Mouse (Mus musculus) heart, embryonic 11.5 days (tissue): ENCODE measurements around the gene Catspere2. TPM values are rescaled to one million over a fixed set of nuclear protein-coding genes. Genes with fewer than 3 reads are reported as not detected.
"Not testable (repeated sequence)": the region's sequence is repeated elsewhere in the genome, so short reads cannot be mapped to it uniquely, and the experiment has no call there.

Experiments
- ATAC-seq: fragments of 200-750 bp; cut with Nextera tagmentation; replicated peaks from 2 replicates; pipeline ENCODE4 v1.8.0; 2017; ENCODE audit warnings: moderate library complexity; ENCODE audit not compliant: insufficient number of reproducible peaks, low FRiP score, low TSS enrichment
- H3K27ac ChIP-seq: fragments of 300-500 bp; sonication (generic); 2 replicates; pipeline ENCODE4 v1.5.1; 2014; ENCODE audit warnings: mild to moderate bottlenecking, low read depth, low read length
- H3K27me3 ChIP-seq: fragments of 300-500 bp; sonication (generic); 2 replicates; pipeline ENCODE4 v1.6.1; 2014; ENCODE audit warnings: mild to moderate bottlenecking, low read length, mixed read lengths; ENCODE audit not compliant: control insufficient read depth, insufficient read depth
- H3K36me3 ChIP-seq: fragments of 300-500 bp; sonication (generic); 2 replicates; pipeline ENCODE4 v1.6.1; 2014; ENCODE audit warnings: mild to moderate bottlenecking, low read length, moderate library complexity, mixed read lengths; ENCODE audit not compliant: control insufficient read depth, insufficient read depth
- H3K4me1 ChIP-seq: fragments of 300-500 bp; sonication (generic); 2 replicates; pipeline ENCODE4 v1.6.1; 2014; ENCODE audit warnings: low read length; ENCODE audit not compliant: control insufficient read depth, insufficient read depth
- H3K4me2 ChIP-seq: fragments of 300-500 bp; sonication (generic); 2 replicates; pipeline ENCODE4 v1.6.1; 2014; ENCODE audit warnings: mild to moderate bottlenecking, moderate library complexity
- H3K4me3 ChIP-seq: fragments of 300-500 bp; sonication (generic); 2 replicates; pipeline ENCODE4 v1.5.1; 2014; ENCODE audit warnings: low read depth, low read length
- H3K9ac ChIP-seq: fragments of 300-500 bp; sonication (generic); 2 replicates; pipeline ENCODE4 v1.6.1; 2014; ENCODE audit warnings: mild to moderate bottlenecking, low read depth, low read length, moderate library complexity
- H3K9me3 ChIP-seq: fragments of 300-500 bp; sonication (generic); replicated peaks from 2 replicates; pipeline ENCODE4 v1.6.1; 2016; ENCODE audit warnings: low read length; ENCODE audit not compliant: control insufficient read depth
- WGBS: fragments of 180-500 bp; shearing (Covaris S2); extraction: QIAGEN DNeasy Blood & Tissue Kit; methylation state at CpG from one replicate; pipeline ENCODE4 v1.1.7; 2014; ENCODE audit not compliant: insufficient replicate concordance; 5-methylcytosine and 5-hydroxymethylcytosine counted together
- polyA plus RNA-seq: library from polyadenylated mRNA; unstranded; fragments of >200 nt; fragmentation: Nextera tagmentation; extraction: Ambion mirVana; gene quantifications from 2 replicates; pipeline ENCODE4 v1.2.1, GENCODE M21; 2014

Gene Catspere2
- 0.11 and 0.14 TPM in 2 replicates for polyA plus RNA-seq

DNA sequence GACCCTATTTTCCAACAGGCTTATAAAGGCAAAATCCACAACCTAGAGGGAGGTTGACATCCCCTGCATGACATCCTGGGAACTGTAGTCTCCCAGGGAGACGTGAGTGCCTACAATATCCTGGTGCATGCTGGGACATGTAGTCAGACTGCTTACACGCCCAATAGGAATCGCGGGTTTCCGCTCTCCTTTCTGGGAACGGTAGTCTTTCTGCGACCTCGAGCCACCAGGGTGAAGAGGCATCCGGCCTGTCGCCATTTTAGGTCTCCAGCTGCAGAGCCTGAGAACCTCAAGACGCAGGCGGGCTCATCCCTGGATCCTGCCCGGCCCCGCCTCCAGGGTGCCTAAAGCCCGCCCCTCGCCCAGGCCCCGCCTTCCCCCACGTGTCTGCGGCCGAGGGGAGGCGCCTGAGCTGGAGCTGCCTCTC, at the start of gene Catspere2:
Gene Catspere2, plus strand, starts transcription at position 400 of the 427 bp plus-strand sequence.
- not testable (repeated sequence) for H3K4me1 ChIP-seq, H3K9me3 ChIP-seq, H3K27me3 ChIP-seq, H3K27ac ChIP-seq, H3K36me3 ChIP-seq
- ATAC-seq: peak; percentile 99
- peak within 1 kb of the TSS; percentile 60 for H3K4me3 ChIP-seq
- peak within 1 kb of the TSS; percentile 66 for H3K4me2 ChIP-seq
- peak within 1 kb of the TSS; percentile 59; the same call in 1 of the 2 replicates for H3K9ac ChIP-seq
- WGBS: under 1% methylated on average over 21 of the region's 21 CpGs

GRCm38 (mm10) chr1:177940422-177940977, 42.7 kb upstream of the Catspere2 start:
- H3K9ac ChIP-seq, H3K27me3 ChIP-seq, H3K4me3 ChIP-seq, H3K27ac ChIP-seq, H3K4me1 ChIP-seq, H3K9me3 ChIP-seq, H3K4me2 ChIP-seq, H3K36me3 ChIP-seq, ATAC-seq: not testable (repeated sequence)
- WGBS: 13% methylated on average over 4 of the region's 4 CpGs

DNA sequence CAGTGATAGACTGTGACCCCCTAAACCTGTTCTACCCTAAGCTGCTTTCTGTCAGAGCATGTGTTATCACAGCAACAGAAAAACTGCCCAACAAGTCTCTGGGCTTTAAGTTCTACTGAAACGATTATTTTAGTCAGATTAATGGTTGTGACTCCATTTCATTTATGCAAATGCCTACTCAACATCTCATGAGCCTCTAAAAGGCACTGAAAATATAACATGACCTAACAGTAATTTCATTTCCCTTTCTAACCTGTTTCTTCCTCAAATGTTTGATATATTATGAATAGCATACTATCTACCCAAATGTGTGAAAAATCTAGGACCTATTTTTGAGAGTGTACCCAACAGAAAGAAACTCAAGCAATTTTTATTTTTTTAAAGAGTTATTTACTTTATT, 1.9 kb upstream of the Catspere2 start:
- Histone ChIP-seq H3K4me1 (no peaks in the 10 kb centered on the region; the same call in 1 of the 2 replicates), H3K27me3 (no peaks in the 10 kb centered on the region), H3K9me3 (no peaks in the 10 kb centered on the region), H3K27ac (no peak overlapping the region), H3K4me3 (no peak overlapping the region), H3K4me2 (no peak overlapping the region), H3K36me3 (no peaks in the 10 kb centered on the region), H3K9ac (no peak overlapping the region)
- no peak for ATAC-seq
- WGBS: 72% methylated on average over 1 of the region's 1 CpGs

- Histone ChIP-seq H3K4me3 (peak overlapping the region; percentile 60), H3K4me2 (peak overlapping the region; percentile 66), H3K9ac (peak overlapping the region; percentile 59; the same call in 1 of the 2 replicates)
- not testable (repeated sequence) for H3K4me1 ChIP-seq, H3K27ac ChIP-seq, H3K36me3 ChIP-seq, H3K9me3 ChIP-seq, H3K27me3 ChIP-seq
- under 1% methylated on average over 24 of the region's 41 CpGs for WGBS
- ATAC-seq: peak; percentile 55
These were observed 359 bp downstream of the Catspere2 start for GRCm38 (mm10) chr1:177983582-177983981.

DNA sequence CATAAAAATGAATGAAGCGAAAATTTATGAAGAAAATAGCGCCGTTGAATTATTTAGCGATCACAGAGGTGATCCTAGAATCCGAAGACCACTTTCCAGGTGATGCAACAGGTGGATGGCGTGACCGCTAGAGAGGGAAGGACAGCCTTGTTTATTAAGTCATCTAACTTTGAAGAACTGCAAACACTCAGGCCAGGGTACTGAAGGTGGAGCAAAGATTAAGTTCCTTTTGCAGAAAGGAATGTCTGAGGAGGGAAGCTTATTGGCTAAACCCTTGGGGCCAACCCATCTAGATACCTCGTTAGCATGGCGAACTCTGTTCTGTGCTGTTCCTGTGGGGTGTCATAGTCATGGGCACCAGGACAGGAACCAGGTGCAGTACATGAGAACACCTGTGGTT, 983 bp downstream of the Catspere2 start:
- no peaks in the 10 kb centered on the region for H3K27me3 ChIP-seq
- H3K27ac ChIP-seq: no peak overlapping the region
- no peak overlapping the region for H3K9ac ChIP-seq
- ATAC-seq: no peak
- H3K9me3 ChIP-seq: no peaks in the 10 kb centered on the region
- 57% methylated on average over 9 of the region's 9 CpGs for WGBS
- H3K4me2 ChIP-seq: peak overlapping the region; percentile 46
- H3K4me3 ChIP-seq: no peak overlapping the region
- no peaks in the 10 kb centered on the region; the same call in 1 of the 2 replicates for H3K4me1 ChIP-seq
- no peaks in the 10 kb centered on the region for H3K36me3 ChIP-seq

DNA sequence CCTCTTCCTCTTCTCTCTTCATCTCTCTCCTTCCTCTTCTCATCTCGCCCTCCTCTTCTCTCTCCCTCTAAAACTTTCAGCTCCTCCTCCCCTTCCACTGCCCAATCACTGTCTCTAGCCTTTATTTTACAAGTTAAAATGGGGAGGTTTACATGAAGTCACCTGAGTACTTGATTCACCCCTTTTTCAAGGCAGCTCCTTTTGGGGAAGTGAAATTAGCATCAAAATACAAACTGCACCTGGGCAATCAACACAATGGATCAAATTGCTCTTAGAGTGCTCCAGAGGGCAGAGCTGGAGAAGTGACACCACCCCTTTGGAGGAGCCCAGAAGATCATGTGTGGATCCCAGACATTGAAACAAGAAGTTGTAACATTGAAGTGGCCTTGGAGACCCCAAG, 4.3 kb downstream of the Catspere2 start:
- not testable (repeated sequence) for H3K27me3 ChIP-seq, H3K4me2 ChIP-seq, H3K27ac ChIP-seq, H3K4me3 ChIP-seq, ATAC-seq, H3K4me1 ChIP-seq, H3K9ac ChIP-seq, H3K36me3 ChIP-seq, H3K9me3 ChIP-seq
- 71% methylated on average over 1 of the region's 1 CpGs for WGBS

- not testable (repeated sequence) for H3K27ac ChIP-seq, ATAC-seq, H3K4me1 ChIP-seq, H3K9me3 ChIP-seq, H3K4me3 ChIP-seq, H3K36me3 ChIP-seq, H3K27me3 ChIP-seq, H3K4me2 ChIP-seq, H3K9ac ChIP-seq
- WGBS: 50% methylated on average over 4 of the region's 4 CpGs
These were observed 89.6 kb downstream of the Catspere2 start for GRCm38 (mm10) chr1:178072798-178073197.

DNA sequence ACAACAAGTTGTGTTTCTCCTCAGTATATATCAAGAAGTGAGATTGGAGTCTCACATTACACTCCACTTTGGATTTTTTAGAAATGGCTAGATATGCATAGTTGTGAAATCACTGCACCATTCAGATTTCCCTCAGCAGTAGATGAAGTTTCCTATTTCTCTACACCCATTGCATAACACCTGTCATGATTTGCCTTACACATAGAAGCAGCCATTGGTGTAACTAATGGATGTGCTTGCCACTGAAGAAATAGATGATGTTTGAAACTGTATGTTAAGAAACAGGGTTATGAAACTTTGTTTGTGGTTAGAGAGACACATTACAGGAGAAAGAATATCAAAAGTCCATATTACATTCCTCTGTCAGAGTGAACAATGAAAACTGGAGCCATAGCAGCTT, 114.6 kb downstream of the Catspere2 start:
- not testable (repeated sequence) for H3K9ac ChIP-seq, ATAC-seq, H3K4me3 ChIP-seq, H3K27me3 ChIP-seq, H3K4me2 ChIP-seq, H3K4me1 ChIP-seq, H3K36me3 ChIP-seq, H3K9me3 ChIP-seq, H3K27ac ChIP-seq

- not testable (repeated sequence) for H3K4me1 ChIP-seq
These were observed 125.3 kb downstream of the Catspere2 start for GRCm38 (mm10) chr1:178108514-178108913.

More at GRCm38 (mm10) chr1:178108514-178108913, 125.3 kb downstream of the Catspere2 start:
- H3K27ac ChIP-seq, H3K9me3 ChIP-seq, ATAC-seq, H3K4me2 ChIP-seq, H3K27me3 ChIP-seq, H3K9ac ChIP-seq, H3K4me3 ChIP-seq, H3K36me3 ChIP-seq: not testable (repeated sequence)
- WGBS: 61% methylated on average over 1 of the region's 1 CpGs
